Mouse (Mus musculus) midbrain, embryonic 12.5 days (tissue): Measurements from ENCODE around the gene Dek. TPM values are rescaled to one million over a fixed set of nuclear protein-coding genes. Genes with fewer than 3 reads are reported as not detected.
A peak's percentile ranks its signal among the peaks of the same experiment; 100 is the strongest.

Experiments
- ATAC-seq: fragments of 200-750 bp; cut with Nextera tagmentation; 2 replicates; pipeline ENCODE4 v1.8.0; 2017; ENCODE audit warnings: low read depth, moderate TSS enrichment, moderate library complexity; ENCODE audit not compliant: low FRiP score
- H3K27ac ChIP-seq: fragments of 300-500 bp; sonication (generic); replicated peaks from 2 replicates; pipeline ENCODE4 v1.5.1; 2016; ENCODE audit warnings: mild to moderate bottlenecking
- H3K27me3 ChIP-seq: fragments of 300-500 bp; sonication (generic); 2 replicates; pipeline ENCODE4 v1.6.1; 2016; ENCODE audit warnings: mild to moderate bottlenecking
- H3K36me3 ChIP-seq: fragments of 300-500 bp; sonication (generic); 2 replicates; pipeline ENCODE4 v1.6.1; 2016
- H3K4me1 ChIP-seq: fragments of 300-500 bp; sonication (generic); 2 replicates; pipeline ENCODE4 v1.6.1; 2016
- H3K4me2 ChIP-seq: fragments of 300-500 bp; sonication (generic); replicated peaks from 2 replicates; pipeline ENCODE4 v1.6.1; 2016; ENCODE audit warnings: mild to moderate bottlenecking, moderate library complexity
- H3K4me3 ChIP-seq: fragments of 300-500 bp; sonication (generic); 2 replicates; pipeline ENCODE4 v1.5.1; 2016; ENCODE audit warnings: mild to moderate bottlenecking
- H3K9ac ChIP-seq: fragments of 300-500 bp; sonication (generic); replicated peaks from 2 replicates; pipeline ENCODE4 v1.6.1; 2016; ENCODE audit warnings: mild to moderate bottlenecking, moderate library complexity
- H3K9me3 ChIP-seq: fragments of 300-500 bp; sonication (generic); 2 replicates; pipeline ENCODE4 v1.6.1; 2016; ENCODE audit warnings: mild to moderate bottlenecking
- WGBS: fragments of 180-500 bp; shearing (Covaris S2); methylation state at CpG from one replicate; pipeline ENCODE4 v1.1.7; 2016; 5-methylcytosine and 5-hydroxymethylcytosine counted together
- polyA plus RNA-seq: library from polyadenylated mRNA; unstranded; fragments of >200 nt; fragmentation: Nextera tagmentation; extraction: Ambion mirVana; gene quantifications from 2 replicates; pipeline ENCODE4 v1.2.1, GENCODE M21; 2016

The Dek gene
- polyA plus RNA-seq, 1 experiment from 2014 or later, result 314 TPM

GRCm38 (mm10) chr13:47133058-47133457, 27.1 kb upstream of the Dek start:
- no peak overlapping the region for H3K4me3 ChIP-seq
- no peak overlapping the region for H3K9ac ChIP-seq
- ATAC-seq, result no peak
- H3K4me1 ChIP-seq, result no peaks in the 10 kb centered on the region
- WGBS, result 89% methylated on average over 8 of the region's 8 CpGs
- H3K27me3 ChIP-seq, result no peaks in the 10 kb centered on the region
- no peak overlapping the region for H3K27ac ChIP-seq
- no peak overlapping the region for H3K4me2 ChIP-seq
- H3K36me3 ChIP-seq, result no peaks in the 10 kb centered on the region
- no peaks in the 10 kb centered on the region for H3K9me3 ChIP-seq

GRCm38 (mm10) chr13:47129090-47129489, 23.1 kb upstream of the Dek start:
- H3K9me3 ChIP-seq, result no peaks in the 10 kb centered on the region
- H3K4me1 ChIP-seq, result no peaks in the 10 kb centered on the region
- no peak overlapping the region for H3K4me3 ChIP-seq
- H3K9ac ChIP-seq, result no peak overlapping the region
- peaks cover 5% of the 10 kb centered on the region for H3K27me3 ChIP-seq
- no peak for ATAC-seq
- 57% methylated on average over 4 of the region's 4 CpGs for WGBS
- H3K36me3 ChIP-seq, result no peaks in the 10 kb centered on the region
- no peak overlapping the region for H3K4me2 ChIP-seq
- H3K27ac ChIP-seq, result no peak overlapping the region

GRCm38 (mm10) chr13:47125595-47125994, 19.6 kb upstream of the Dek start:
- H3K4me2 ChIP-seq, result no peak overlapping the region
- 82% methylated on average over 5 of the region's 5 CpGs for WGBS
- H3K9ac ChIP-seq, result no peak overlapping the region
- H3K27me3 ChIP-seq, result peaks cover 37% of the 10 kb centered on the region
- H3K4me3 ChIP-seq, result no peak overlapping the region
- H3K9me3 ChIP-seq, result no peaks in the 10 kb centered on the region
- no peak for ATAC-seq
- H3K4me1 ChIP-seq, result peaks cover 14% of the 10 kb centered on the region
- H3K36me3 ChIP-seq, result no peaks in the 10 kb centered on the region
- H3K27ac ChIP-seq, result no peak overlapping the region

GRCm38 (mm10) chr13:47124986-47125385, 19.0 kb upstream of the Dek start:
- 86% methylated on average over 6 of the region's 6 CpGs for whole genome bisulfite sequencing

GRCm38 (mm10) chr13:47124449-47124848, 18.4 kb upstream of the Dek start:
- no peak for ATAC-seq
- Histone ChIP-seq H3K27me3 (peaks cover 44% of the 10 kb centered on the region), H3K4me1 (peaks cover 14% of the 10 kb centered on the region), H3K9ac (no peak overlapping the region), H3K36me3 (no peaks in the 10 kb centered on the region), H3K4me2 (no peak overlapping the region), H3K27ac (no peak overlapping the region), H3K9me3 (no peaks in the 10 kb centered on the region), H3K4me3 (no peak overlapping the region)
- WGBS, result 33% methylated on average over 3 of the region's 3 CpGs

More at GRCm38 (mm10) chr13:47124986-47125385, 19.0 kb upstream of the Dek start:
- Histone ChIP-seq H3K4me1 (peaks cover 14% of the 10 kb centered on the region), H3K4me3 (no peak overlapping the region), H3K9ac (no peak overlapping the region), H3K9me3 (no peaks in the 10 kb centered on the region), H3K27ac (no peak overlapping the region), H3K4me2 (no peak overlapping the region), H3K27me3 (peaks cover 41% of the 10 kb centered on the region), H3K36me3 (no peaks in the 10 kb centered on the region)
- ATAC-seq, result no peak

- Histone ChIP-seq H3K9me3 (no peaks in the 10 kb centered on the region), H3K4me3 (peak within 1 kb of the TSS; percentile 53), H3K4me2 (peak within 1 kb of the TSS; percentile 97), H3K27me3 (peaks cover 44% of the 10 kb centered on the region), H3K27ac (no peak within 1 kb of the TSS), H3K9ac (peak within 1 kb of the TSS; percentile 49; the same call in 1 of the 2 replicates), H3K4me1 (peaks cover 14% of the 10 kb centered on the region), H3K36me3 (no peaks in the 10 kb centered on the region)
- 2% methylated on average over 55 of the region's 55 CpGs for WGBS
- no peak for ATAC-seq
Measured at GRCm38 (mm10) chr13:47122537-47123430, 16.8 kb upstream of the Dek start, which contains the start of gene Rnf144b. Rnf144b (plus strand) TSS chr13:47122656.

GRCm38 (mm10) chr13:47121333-47121889, 15.4 kb upstream of the Dek start:
- no peak for ATAC-seq
- no peak overlapping the region for H3K4me2 ChIP-seq
- no peak overlapping the region for H3K27ac ChIP-seq
- H3K27me3 ChIP-seq, result peaks cover 44% of the 10 kb centered on the region
- no peak overlapping the region for H3K9ac ChIP-seq
- peaks cover 14% of the 10 kb centered on the region for H3K4me1 ChIP-seq
- H3K4me3 ChIP-seq, result no peak overlapping the region
- H3K36me3 ChIP-seq, result no peaks in the 10 kb centered on the region
- WGBS, result 36% methylated on average over 12 of the region's 12 CpGs
- H3K9me3 ChIP-seq, result no peaks in the 10 kb centered on the region

- Histone ChIP-seq H3K27ac (no peak overlapping the region), H3K4me1 (no peaks in the 10 kb centered on the region), H3K4me2 (no peak overlapping the region), H3K27me3 (peaks cover 11% of the 10 kb centered on the region), H3K4me3 (no peak overlapping the region), H3K9ac (no peak overlapping the region), H3K9me3 (no peaks in the 10 kb centered on the region), H3K36me3 (no peaks in the 10 kb centered on the region)
- 81% methylated on average over 3 of the region's 3 CpGs for WGBS
- ATAC-seq, result no peak
Measured at GRCm38 (mm10) chr13:47116000-47116399, 10.0 kb upstream of the Dek start.

- Histone ChIP-seq H3K9ac (no peak overlapping the region), H3K27ac (no peak overlapping the region), H3K9me3 (no peaks in the 10 kb centered on the region), H3K4me1 (no peaks in the 10 kb centered on the region), H3K4me3 (no peak overlapping the region), H3K36me3 (no peaks in the 10 kb centered on the region), H3K27me3 (0 out of 2 replicates have a peak, but pooled peaks cover 5% of the 10 kb centered on the region), H3K4me2 (no peak overlapping the region)
- 75% methylated on average over 3 of the region's 3 CpGs for whole genome bisulfite sequencing
- no peak for ATAC-seq
Measured at GRCm38 (mm10) chr13:47112924-47113323, 6.9 kb upstream of the Dek start.

GRCm38 (mm10) chr13:47112056-47112455, 6.1 kb upstream of the Dek start:
- Histone ChIP-seq H3K4me3 (no peak overlapping the region), H3K4me1 (peaks cover 6% of the 10 kb centered on the region), H3K27me3 (0 out of 2 replicates have a peak, but pooled peaks cover 5% of the 10 kb centered on the region), H3K4me2 (no peak overlapping the region), H3K27ac (no peak overlapping the region), H3K36me3 (no peaks in the 10 kb centered on the region), H3K9me3 (no peaks in the 10 kb centered on the region), H3K9ac (no peak overlapping the region)
- no peak for ATAC-seq
- 84% methylated on average over 3 of the region's 3 CpGs for WGBS

GRCm38 (mm10) chr13:47111185-47111584, 5.2 kb upstream of the Dek start:
- WGBS, result 88% methylated on average over 3 of the region's 3 CpGs
- H3K27me3 ChIP-seq, result 0 out of 2 replicates have a peak, but pooled peaks cover 5% of the 10 kb centered on the region
- no peak overlapping the region for H3K4me3 ChIP-seq
- H3K9ac ChIP-seq, result no peak overlapping the region
- no peaks in the 10 kb centered on the region for H3K36me3 ChIP-seq
- H3K27ac ChIP-seq, result no peak overlapping the region
- no peak for ATAC-seq
- peaks cover 10% of the 10 kb centered on the region for H3K4me1 ChIP-seq
- no peaks in the 10 kb centered on the region for H3K9me3 ChIP-seq
- no peak overlapping the region for H3K4me2 ChIP-seq

GRCm38 (mm10) chr13:47109239-47109638, 3.2 kb upstream of the Dek start:
- H3K36me3 ChIP-seq, result no peaks in the 10 kb centered on the region
- ATAC-seq, result no peak

More at GRCm38 (mm10) chr13:47109239-47109638, 3.2 kb upstream of the Dek start:
- Histone ChIP-seq H3K27me3 (0 out of 2 replicates have a peak, but pooled peaks cover 5% of the 10 kb centered on the region), H3K4me3 (no peak overlapping the region), H3K9me3 (no peaks in the 10 kb centered on the region), H3K9ac (no peak overlapping the region), H3K4me1 (peaks cover 12% of the 10 kb centered on the region), H3K4me2 (no peak overlapping the region), H3K27ac (no peak overlapping the region)
- 82% methylated on average over 2 of the region's 2 CpGs for WGBS
